Mouse (Mus musculus): ENCODE measurements around the gene Mrpl54. TPM values are rescaled to one million over a fixed set of nuclear protein-coding genes. Genes with fewer than 3 reads are reported as not detected.

The Mrpl54 gene
- total RNA-seq, 2 experiments from 2014 or later, result 85.7 to 89.6 TPM

DNA sequence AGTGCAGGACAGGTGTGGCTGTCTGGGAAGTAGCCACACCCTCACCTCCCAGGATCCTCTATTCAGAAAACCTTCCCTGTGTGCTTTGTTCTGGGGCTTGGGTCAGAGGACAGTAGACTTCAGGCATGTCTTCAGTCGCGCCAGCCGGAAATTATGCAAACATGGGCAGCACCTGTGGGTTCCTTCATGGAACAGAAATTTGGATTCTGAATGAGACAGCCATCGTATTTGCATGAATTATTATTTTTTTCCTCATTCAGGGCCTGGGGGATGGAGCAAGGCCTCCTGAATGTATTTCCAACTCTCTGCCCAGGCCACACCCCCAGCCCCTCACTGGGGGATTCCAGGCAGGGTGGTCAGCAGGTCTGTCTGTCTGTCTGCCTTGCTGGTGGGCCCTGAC lies 5.7 kb downstream of the Mrpl54 start:
- DNase-seq, result no peak

- no peak for DNase-seq
Measured at GRCm38 (mm10) chr10:81259225-81259884, 7.4 kb downstream of the Mrpl54 start.

DNA sequence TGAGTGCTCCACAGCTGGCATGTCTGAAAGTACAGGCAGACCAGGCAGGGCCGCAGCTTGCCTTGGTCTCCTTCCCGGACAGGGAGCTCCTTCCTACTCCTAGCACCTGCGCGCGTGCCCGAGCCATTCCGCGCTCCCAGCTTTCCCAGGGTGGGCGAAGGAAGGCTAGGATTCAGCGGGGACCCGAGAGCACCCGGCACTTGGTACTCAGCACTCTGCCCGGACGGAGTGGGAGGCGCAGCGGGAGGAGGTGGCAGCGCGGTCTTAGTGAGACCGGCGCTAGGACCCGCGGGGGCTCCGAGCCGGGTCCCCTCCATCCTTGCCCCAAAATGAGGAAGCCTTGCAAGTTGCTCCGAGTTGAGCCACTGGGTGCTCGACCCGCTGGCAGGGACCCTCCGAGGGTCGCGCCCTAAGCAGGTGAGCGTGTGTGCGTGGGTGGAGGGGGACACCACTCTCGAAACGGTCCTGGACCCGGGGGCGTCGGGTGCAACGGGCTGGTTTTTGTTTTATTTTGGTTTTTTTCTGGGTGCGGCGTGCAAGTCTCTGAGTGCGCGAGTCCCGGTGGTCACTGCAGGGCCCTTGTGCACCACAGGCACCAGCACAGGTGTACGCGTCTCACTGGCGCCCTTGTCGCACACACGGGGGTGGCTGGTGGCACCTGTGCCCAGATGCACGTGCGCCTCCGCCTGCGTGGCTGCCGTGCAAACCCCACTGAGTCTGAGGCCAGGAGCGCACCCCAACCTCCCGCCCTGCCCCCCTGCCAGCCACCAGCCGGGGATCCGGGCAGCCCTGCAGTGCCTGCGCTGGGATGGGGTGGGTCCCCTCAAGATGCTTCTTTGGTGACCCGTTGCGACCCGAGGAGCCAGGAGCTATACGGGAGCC lies 9.3 kb downstream of the Mrpl54 start:
- DNase-seq, result no peak

DNA sequence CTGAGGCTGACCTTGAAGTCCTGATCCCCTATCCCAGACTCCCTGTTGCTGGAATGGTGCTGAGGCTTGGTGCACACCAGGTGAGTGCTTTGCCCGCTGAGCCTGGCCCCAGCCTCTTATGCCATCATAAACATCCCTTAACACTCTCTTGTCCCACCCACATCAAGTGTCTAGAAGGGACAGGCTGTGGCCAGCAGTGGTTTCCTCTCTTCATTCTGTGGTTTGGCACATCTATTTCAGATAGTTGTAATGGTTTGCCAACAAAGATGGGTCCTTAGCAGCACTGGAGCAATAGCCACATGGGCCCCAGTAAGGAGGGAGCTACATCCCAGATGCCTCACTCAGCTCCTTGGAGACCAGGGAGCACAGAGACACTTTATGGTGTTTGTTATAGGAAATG lies 11.8 kb downstream of the Mrpl54 start:
- DNase-seq, result no peak

- DNase-seq, result no peak
Measured at GRCm38 (mm10) chr10:81252424-81253419, 14.0 kb downstream of the Mrpl54 start, which contains the start of gene Matk. Matk (plus strand) TSS chr10:81252935.

DNA sequence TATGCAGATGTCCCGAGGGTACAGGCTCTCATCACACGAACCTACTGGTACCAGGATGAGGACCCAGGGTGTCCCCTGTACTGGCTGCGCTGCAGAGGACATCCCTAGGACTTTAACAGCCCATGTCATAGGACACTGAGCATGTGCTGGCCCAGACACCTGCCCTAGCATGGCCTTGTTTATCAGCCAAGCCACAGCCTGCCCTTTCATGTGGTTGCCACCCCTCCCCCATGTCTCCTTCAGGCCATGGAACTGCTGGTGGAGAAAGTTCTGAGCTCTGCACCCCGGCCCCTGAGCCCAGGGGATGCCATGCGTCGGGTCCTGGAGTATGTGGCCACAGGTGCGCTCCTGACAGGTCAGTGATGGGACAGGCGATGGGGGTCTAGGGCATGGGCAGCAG lies 17.3 kb downstream of the Mrpl54 start:
- no peak for DNase-seq

DNA sequence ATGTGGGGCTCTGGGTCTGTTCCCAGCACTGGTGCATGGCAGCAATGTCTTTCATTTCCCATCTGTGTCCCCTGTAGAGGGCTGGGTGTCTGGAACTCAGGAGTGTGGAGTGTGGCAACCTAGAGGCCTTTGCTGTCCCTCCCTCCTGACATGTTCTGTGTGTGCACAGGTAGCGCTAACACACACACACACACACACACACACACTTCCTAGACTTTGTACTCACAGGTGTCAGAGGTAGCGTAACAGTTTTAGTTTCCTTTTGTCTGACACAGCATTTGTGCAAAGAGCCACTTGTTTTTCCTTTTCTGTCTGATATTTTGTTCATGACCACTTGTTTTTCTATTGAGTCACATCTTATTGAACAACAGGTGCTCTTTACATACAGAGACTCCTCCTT lies 18.9 kb downstream of the Mrpl54 start:
- no peak for DNase-seq

GRCm38 (mm10) chr10:81245166-81245565 lies 21.6 kb downstream of the Mrpl54 start:
- no peak for DNase-seq

- peak; percentile 70 to 85 for DNase-seq
Measured at GRCm38 (mm10) chr10:81244595-81244994, 22.1 kb downstream of the Mrpl54 start.

- no peak for DNase-seq
Measured at GRCm38 (mm10) chr10:81244146-81244545, 22.6 kb downstream of the Mrpl54 start.

DNA sequence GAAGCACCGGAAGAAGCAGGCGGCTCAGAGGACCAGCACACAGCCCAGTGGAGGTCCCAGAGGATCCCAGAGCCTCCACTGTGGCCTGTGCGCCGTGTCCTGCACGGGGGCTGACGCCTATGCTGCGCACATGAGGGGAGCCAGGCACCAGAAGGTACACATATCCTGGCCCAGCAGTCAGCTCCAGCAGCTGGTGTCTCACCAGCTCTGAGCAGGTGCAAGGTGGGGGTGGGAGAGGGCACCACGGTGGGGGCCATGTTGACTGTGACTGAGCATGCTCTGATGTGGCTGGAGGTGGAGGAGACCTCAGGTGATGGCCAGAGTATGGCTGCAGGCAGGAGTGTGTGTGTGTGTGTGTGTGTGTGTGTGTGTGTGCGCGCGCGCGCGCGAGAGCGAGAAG lies 24.7 kb downstream of the Mrpl54 start:
- DNase-seq, result no peak

- DNase-seq, result peak in 1 of 2 experiments; percentile 55
Measured at GRCm38 (mm10) chr10:81240876-81241275, 25.9 kb downstream of the Mrpl54 start.

DNA sequence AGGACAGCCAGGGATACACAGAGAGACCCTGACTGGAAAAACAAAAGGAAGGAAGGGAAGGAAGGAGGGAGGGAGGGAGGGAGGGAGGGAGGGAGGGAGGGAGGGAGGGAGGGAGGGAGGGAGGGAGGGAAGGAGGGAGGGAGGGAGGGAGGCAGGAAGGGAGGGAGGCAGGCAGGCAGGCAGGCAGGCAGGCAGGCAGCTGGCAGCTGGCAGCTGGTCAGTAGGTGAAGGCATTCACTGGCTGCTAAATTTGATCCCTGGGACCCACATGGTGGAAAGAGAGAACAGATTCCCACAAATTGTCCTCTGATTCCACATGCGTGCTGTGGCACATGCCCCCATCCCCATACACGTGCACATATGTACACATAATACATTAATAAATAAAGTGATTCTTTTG lies 28.1 kb downstream of the Mrpl54 start:
- DNase-seq, result no peak

DNA sequence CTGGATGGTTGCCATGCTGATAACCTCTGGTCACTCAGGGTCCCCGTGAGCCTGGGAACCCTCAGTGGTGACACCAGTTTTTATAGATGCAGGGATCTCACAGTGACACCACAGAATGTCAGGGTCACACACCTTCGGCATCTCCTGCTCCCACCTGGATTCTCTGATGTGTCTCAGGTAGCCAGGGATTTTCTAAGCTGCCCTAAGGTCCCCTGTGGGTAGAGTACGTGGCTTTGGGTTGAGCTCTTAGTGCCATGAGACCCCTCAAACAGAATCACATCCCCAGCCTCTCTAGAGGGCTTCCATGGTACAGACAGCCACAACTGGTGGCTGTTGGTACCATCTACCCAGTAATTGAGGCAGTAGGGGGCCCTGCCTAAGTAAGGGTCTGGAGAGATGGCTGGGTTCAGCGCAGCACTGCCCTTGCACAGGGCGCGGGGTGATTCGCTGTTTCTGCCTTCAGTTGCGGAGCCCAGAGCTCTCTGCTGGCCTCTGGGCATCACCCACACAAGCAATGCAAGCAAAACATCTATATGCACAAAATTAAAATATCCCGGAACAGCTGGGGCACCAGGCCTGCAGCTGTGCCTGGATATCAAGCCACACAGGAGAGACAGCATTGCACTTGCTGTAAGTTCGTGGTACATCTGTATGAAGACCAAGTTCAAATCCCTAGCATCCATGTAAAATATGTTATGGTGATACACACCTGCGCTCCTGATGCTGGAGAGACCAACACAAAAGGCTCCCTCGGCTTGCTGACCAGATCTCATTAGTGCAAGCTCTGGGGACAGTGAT lies 30.1 kb downstream of the Mrpl54 start:
- DNase-seq, result no peak

- no peak for DNase-seq
Measured at GRCm38 (mm10) chr10:81234206-81234605, 32.5 kb downstream of the Mrpl54 start.

GRCm38 (mm10) chr10:81233226-81233585 lies 33.5 kb downstream of the Mrpl54 start:
- DNase-seq, result peak in 1 of 2 experiments; percentile 17

DNA sequence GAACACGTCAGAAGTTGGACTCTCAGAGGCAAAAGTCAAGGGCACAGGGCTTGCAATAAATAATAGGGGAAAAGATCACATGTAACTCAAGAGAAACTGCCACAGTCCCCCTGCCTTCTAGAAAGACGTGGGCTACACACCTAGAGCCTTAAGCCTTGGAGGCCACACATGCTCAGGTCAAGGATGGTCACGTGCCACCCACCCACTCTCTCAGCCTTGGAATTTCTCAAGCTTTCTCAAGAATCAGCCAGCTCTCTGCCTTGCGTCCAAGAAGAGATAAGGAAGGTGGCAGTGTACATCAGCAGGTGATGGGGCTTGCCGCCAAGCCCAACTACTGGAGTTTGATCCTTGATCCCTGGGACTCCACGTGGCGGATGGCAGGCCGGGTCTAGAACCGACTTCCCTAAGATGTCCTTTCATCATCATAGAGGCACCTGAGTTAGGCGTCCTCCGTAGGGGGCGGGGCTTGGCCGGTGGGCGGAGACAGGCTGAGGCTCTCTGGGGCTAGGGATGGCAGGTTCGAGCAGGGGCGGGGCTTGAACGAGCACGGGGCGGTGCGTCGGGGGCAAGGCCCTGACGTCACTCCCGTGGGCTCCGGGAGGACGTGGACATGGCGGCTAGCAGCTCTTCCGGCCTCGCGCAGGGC lies 34.0 kb downstream of the Mrpl54 start, which contains the start of gene Zfr2:
Gene Zfr2 (plus strand): TSS at position 576 of the 646 bp plus-strand sequence.
- DNase-seq, result peak; percentile 84 to 86

- DNase-seq, result no peak
Measured at GRCm38 (mm10) chr10:81231436-81231835, 35.3 kb downstream of the Mrpl54 start.

DNA sequence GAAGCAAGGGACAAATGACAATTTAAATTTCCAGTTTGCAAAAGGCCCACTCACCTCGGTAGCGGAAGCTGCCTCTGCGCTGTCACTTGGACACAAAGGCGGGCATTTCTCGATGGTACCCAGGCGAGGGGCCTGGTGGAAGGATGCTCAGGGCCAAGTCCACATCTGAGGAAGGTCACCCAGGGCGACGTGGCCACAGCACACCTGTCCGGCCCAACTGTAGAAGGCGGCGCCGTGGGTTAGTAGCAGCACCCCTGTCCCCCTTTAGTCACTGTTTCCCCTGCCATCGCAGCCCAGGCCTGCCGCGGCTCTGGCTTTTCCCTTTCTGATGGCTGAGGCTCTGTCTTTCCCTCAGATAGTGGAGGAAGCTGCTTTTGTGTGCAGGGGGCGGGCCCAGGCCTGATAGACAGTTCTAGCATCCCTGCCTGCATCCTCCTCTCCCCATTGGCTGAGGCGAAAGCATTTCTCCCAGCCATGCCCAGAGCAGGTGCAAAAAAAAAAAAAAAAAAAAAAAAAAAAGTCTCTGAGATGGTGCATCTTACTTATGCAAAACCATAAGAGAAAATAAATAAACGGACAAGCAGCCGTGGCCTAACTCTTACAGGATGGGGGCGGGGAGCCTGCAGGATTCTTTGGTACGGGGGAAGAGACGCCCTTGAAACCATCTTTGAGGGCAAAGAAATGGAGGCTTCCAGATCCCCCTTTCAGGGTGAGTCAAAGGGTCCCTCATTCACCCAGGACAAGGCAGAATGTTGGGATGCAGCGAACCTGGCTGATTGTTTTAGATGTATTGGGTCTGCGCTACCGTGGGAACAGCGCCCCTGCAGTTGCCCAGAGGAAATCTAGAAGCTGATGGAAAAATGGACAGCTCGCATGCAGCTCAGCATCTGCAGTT lies 36.0 kb downstream of the Mrpl54 start, which contains the start of gene Atcay:
Gene Atcay (minus strand): TSS at position 396 of the 895 bp plus-strand sequence.
- DNase-seq, result no peak
